Mouse (Mus musculus) kidney, postnatal 10 days (tissue): ENCODE results near the gene Pex10.

Experiments used
- DNase-seq: peaks from one replicate; pipeline ENCODE4 v3.0.0; 2021; ENCODE audit warnings: mixed read lengths

The Pex10 gene

GRCm38 (mm10) chr4:155066834-155067522 lies at the start of gene Pex10:
Pex10 (plus strand) TSS chr4:155067016.
- DNase-seq: peak; percentile 98

DNA sequence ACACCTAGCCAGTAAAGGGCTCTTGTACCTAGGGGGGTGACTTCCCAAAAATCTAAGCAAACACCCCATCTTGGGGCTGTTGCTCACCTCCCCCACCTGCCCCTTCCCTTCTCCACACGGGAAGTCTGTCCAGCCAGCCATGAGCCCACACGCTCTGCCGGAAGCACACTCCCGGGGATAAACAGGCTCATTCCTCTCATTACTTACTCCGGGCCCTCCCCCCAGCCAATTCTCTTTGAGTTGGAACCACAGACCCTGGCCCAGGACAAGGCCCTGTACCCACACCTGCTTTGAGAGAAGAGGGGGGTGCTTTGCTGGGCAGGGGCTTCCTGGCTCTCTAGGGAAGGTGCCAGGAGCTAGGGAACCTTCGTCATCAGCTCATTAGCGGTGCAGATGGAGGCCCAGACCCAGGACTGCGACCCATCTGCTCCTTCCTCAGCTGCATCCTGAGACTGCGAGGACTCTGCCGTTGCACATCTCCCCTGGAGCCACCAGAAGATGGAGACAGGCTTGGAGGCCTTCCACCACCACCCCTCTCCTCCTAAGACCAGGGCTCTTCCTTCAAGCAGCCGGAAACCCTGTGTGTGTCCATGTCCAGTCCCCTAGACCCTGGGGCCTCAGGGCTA lies 49.5 kb upstream of the Pex10 start:
- no peak for DNase-seq

DNA sequence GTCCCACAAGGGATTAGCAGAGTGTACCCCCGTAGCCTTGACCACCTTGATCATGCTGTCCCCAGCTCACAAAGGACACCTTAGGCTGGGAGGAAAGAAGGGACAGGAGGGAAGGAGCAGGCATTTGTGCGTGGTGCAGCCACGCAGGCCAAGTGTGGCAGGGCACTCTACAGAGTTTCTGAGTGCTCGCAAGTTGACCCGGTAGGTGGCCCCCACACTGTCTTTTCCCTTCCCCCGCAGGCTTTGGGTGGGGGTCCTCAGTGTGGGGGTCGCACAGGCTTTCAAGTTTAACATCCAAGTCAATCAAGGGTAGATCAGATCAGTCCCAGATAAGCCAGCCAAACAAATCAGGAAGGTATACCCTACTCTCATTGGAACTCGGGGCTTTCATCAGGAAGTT lies 48.8 kb upstream of the Pex10 start:
- DNase-seq: no peak

GRCm38 (mm10) chr4:155018601-155019335 lies 48.0 kb upstream of the Pex10 start:
- DNase-seq: peak; percentile 76

DNA sequence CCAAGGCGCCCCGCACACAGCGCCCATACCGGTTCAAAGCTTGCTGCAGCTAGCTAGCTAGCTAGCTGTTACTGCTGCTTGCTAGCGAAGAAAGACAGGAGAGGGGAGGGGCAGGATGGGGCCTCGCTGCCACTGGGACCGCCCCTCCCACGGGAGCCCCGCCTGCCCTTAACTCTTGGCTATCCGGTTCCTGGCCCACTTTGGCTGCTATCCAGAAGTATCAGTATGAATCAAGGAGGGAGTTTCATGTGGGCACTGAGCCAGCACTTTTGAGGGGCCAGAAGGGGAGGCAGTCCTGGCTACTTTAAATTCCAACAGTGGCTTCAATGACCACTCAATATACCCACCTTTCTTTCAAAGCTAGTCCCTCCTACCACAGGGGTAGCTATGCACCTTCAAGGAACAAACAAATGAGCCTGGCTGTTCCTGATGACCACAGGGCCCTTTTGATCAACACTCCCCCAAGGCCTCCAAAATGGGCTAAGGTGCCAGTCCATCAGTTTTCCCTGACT lies 47.4 kb upstream of the Pex10 start:
- DNase-seq: peak; percentile 46

DNA sequence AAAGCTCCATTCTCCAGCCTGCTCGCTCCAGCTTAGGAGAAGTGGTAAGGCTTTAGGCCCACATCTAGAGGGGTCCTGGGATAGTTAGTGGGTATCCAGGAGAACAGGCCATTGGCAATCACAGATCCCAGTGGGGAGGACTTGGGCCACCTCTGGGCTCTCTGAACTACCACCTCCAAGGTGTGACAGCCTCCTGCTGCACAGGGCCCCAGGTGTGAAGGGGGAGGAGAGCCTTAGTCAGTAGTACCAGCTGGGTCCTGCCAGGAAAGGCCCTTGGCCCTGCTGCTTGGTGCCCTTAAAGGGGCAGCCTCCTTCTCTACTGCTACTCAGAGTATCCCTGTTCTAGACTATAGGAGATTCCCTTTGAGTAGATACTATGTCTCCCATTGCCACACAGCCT lies 46.7 kb upstream of the Pex10 start:
- DNase-seq: no peak

DNA sequence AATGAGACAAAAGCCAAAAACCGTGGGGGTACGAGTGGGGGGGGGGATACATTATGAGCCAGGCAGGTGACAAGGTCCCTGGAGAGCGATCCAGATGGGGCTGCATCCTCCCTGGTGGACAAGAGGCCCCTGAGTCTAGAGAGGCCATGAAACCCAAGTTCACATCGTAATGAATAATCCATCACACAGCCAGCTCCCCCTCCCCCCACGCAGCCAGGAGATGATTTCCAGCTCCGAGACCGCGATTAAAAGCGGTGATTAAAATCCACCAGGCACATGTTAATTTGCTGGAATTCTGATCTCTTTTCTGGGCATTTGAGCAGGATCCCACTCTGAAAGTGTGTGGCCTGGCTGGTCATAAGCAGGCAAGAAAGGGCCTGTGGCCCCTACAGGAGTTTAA lies 46.0 kb upstream of the Pex10 start:
- no peak for DNase-seq

DNA sequence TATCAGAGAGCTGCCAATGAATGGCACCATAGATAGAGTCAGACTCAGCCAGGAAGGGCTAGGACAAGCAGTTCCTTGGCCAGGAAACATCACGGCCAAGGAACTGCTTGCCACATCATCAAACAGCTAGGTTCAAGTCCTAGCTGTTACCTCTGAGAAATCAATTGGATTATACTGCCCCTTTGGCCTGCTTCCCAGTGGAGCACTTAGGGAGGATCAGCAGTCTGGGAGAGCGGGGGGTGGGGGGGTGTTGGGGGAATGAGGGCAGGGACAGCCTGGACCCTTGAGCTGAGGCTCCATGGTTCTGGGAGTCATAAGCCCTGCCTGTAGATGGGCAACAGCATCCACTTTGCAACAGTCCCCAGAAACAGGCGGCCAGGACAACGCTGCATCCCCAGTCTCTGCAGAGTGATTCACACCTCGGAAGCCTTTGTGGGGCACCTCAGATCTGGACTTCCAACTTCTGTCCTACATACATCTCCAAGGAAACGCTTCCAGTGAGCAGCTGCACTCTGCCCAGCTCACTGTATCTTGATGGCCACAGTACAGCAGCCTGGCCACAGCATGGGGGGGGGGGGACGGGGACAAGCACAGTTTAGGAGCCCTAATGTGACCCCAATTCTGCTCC lies 44.5 kb upstream of the Pex10 start:
- no peak for DNase-seq

DNA sequence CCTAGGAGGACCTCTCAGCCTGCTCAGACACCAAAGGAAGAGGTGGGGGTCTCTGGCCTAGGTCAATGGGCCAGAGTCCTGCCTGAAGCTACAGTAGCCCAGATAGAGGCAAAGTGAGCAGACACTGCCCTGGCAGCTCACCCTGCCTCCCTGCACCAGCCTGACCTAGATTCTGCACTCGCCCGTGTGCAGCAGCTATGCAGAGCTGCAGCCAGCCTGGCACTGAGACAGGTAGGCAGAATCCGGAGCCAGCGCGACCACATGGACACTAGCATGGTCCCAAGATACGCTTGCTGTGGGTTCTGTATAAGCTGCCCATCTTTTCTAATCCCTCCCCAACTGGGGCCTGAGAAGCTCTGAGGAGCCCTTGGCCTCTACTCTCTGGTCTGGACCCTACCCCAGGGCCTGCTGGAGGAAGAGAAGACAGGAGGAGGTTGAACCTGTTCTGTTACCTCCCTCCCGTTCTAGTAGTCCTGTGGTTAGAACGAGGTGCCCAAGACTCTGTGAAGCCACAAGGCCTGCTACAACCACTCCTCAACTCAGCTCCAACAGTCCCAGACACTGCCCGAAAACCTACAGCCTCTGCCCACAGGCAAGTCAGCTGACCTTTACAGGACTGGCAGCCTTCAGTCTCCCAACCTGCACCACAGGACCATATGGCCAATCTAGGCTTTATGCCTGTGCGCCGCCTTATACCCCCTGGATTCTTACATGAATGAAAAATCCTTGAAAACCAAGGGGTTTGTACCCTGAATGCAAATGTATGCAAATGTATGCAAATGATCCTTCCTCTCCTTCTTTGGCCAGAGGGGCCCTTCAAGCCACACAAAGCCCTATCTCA lies 42.4 kb upstream of the Pex10 start:
- DNase-seq: no peak

DNA sequence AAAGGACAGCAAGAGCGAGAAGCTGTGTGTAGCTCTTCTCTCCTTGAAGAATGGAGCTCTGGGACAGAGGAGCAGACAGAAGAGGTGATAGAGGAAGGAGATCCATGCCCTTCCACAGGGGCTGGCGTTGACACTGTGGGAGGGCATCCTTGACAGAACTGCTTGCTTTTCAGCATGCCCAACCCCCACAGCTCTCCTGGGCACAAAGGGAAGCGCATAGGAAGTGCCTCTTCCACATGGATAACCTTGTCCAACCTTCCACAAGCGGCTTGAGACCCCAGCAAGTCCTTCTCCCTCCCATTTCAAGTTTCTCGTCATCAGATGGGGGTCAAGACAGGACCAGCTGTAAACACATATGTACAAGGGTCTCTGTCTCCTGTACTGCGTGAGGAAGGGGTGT lies 33.7 kb upstream of the Pex10 start:
- DNase-seq: no peak

DNA sequence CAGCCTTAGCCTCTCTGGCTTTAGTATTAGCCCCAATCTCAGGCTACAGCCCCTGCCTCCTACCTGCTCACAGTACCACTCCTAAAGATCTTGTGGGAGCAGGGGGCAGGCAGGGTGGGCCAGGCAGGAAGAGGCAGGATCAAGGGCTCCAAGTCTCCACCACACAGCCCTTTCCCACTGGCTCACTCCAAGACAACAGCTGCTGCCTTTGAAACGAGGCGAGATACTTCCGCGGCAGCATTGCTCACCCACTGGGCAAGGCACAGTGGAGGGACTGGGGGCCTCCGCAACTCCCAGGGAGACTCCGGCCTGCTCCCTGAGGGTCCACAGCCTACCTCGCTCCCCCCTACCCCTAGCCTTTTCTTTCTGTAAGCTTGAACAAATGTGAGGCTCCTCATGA lies 32.6 kb upstream of the Pex10 start:
- no peak for DNase-seq

DNA sequence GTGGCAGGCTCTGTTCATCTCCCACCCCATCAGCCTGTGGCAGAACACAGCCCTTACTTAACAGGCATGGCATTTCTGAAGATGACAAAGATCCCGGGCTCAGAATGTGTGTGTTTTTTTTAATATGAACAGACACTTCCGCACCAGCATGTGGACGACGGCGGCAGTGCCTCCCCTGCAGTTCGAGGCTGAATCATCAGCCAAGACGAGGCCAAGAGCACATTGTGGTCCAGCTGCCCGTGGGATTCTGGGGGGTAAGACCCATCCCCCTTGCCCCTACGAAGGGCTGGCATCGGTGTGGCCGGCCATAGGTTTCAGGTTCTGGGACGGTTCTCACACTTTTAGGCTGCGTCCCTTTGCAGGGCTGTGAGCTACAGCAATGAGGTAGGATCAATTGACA lies 32.0 kb upstream of the Pex10 start:
- no peak for DNase-seq

GRCm38 (mm10) chr4:155040197-155040596 lies 26.6 kb upstream of the Pex10 start:
- no peak for DNase-seq

DNA sequence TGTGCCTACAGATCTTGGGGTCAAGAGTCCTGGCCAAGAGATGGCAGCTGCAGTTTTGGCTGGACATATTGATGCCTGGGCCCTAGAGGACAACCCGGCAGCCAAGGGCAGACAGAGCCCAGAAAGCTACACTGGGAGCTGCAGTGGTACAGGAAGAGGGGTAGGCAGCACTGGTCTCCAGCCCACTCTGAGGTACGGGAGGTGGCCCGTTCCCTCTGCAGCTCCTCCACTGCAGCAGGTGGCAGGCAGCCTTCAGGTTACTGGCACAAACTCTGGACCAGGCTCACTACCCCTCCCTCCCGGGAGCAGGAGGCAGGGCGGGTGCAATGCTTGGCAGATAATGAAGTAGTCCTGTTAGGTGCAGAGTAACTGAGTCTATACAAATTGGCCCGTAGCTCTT lies 26.1 kb upstream of the Pex10 start:
- no peak for DNase-seq

DNA sequence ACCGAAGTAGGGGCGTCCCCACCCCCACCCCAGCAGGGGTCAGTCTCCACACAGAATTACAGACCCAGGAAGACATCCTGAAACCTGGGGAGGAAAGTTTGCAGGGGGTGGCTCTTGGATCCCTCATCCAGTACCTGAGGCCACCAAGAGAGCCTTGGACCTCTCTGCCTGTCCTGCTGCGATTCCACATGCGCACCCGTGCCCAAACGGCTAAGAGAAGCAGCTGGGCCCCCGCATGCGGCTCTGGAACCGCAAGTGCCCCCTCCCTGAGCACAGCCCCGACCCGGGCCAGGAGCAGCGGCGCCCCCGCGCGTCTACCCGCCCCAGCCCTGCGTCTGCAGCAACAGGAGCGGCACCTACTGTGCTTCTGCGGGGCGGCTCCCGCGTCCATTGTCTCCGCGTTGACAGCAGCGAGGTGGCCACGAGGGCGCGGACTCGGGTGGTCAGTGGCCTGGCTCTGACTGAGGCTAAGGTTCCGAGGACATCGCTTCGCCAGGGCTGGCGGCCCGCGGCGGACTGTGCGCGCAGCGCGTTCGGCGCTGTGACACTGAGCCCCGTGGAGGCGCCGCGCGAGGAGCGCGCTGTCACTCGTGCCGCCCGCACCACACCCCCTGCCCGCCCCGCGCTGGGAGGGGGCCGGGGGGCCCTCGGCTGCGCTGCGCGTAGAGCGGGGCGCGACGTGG lies 24.1 kb upstream of the Pex10 start:
- DNase-seq: no peak

DNA sequence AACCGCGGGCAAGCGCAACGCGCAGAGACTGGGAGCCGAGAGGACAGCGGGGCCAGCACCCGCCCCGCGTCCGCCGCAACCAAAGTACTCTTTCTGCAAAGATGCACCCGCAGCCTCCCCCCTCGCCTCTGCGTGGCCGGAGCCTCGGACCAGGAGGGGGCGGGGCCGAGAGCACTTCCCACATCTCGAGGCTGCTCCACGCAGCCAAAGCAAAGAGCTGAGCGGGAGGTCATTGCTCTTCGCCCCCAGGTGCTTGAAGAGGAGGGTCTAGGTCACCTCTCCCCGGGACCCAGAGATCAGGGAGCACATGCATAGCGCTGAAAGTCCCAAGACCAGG lies 23.6 kb upstream of the Pex10 start:
- DNase-seq: no peak

DNA sequence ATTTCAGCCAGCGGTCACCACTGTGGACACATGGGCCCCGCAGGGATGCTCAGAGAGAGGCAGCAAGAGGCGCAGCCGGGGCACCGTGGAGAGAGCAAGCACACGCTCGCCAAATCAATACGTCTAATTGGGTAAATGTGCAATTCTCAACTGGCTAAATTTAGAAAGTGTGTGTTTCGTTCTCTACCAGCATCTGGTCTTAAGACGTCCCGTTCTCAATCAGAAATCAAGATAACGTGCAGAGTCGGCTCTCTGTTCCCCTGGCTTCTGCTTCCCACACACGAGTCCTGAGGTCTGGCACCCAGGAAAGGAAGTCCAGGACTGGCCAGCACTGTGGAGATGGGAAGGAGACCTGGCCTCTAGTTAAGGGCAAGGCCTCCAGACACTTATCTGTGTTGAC lies 20.2 kb upstream of the Pex10 start:
- DNase-seq: no peak

DNA sequence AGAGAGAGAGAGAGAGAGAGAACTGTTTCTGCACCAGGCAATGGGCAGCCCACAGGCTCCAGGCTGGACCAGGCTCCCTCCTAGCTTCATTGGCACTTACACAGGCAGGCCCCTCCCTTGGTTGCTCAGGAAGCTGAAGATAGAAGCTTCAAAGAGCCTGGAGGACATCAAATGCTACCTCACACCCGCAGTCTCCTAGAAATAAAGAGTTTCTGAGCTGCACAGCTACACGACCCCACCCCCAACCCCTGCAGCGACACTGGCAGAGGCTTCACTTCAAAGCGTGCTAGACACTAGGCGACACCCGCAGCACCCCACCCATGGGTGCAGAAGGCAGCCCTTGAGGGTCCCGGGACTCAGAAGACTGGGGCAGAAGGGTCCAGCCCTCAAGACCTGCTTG lies 16.7 kb upstream of the Pex10 start:
- DNase-seq: no peak

DNA sequence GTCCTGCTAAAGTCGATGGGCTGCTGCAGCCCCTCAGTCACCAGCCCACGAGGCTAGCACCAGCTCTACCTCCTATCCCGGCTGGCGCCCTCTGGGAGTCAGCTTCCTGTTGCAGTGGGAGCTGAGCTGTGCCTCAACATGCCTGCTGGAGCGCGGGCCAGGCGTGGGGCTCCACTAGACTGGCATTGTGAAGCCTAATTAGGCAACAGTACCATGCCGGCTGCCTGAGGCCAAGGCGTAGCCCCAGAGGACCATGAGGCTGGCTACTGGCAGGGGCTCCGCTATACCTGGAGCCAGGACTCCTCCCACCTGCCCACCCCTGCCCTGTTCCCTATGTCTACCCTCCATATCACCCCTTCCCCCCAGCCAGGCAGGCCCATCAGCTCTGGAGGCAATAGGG lies 10.1 kb upstream of the Pex10 start, which contains the start of gene Plch2:
Gene Plch2, minus strand, starts transcription at position 61 of the 400 bp plus-strand sequence.
- no peak for DNase-seq

- DNase-seq: no peak
Observed at GRCm38 (mm10) chr4:155058325-155058724, 8.5 kb upstream of the Pex10 start.

DNA sequence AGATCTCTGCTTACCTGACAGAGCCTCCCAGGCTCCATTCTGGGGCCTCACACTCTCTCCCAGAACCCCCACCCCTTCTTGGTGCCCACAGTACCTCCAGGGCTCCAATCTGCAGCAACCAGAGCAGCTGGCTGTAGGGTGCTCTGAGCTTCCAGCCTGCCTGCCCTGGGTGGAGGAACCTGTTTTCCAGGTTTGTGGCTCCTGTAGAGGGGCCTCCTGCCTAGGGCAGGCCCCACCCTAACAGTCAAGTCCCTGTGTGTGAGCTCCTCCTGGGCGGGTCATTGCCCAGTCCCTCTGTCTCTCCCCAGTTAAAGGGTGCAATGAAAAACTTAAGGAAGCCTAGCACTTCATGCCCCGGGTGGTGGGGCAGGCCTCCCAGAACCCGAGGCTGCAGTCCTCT lies 2.9 kb upstream of the Pex10 start:
- peak; percentile 59 for DNase-seq

DNA sequence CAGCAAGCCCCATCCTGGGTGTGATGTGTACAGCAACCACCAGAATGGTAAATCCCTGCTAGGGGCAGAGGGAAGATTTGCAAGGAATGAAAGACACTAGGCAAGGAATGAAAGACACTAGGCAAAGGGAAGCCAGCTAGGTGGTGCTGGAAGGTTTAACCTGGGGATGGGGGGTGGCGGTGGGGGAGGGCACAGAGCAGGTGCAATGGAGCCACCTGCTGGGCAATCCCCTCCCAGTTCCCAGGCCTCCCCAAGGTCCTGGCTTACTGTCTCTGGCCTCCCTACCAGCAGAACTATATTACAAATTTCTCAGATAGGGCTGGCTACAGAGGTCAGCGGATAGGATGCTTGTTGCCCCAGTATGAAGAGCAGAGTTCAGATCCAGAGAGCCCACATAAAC lies 2.3 kb upstream of the Pex10 start:
- peak; percentile 61 for DNase-seq
